Mouse (Mus musculus) erythroblast, embryonic 14.5 days (primary cell): Measurements from ENCODE around the gene Lysmd1. TPM values are rescaled to one million over a fixed set of nuclear protein-coding genes. Genes with fewer than 3 reads are reported as not detected.
"Not testable (repeated sequence)": the region's sequence is repeated elsewhere in the genome, so short reads cannot be mapped to it uniquely, and the experiment has no call there.

ENCODE experiments used
- H3K27me3 ChIP-seq: 2 replicates; pipeline ENCODE4 v1.6.1; 2012; ENCODE audit warnings: inconsistent platforms; ENCODE audit not compliant: control insufficient read depth
- H3K36me3 ChIP-seq: 2 replicates; pipeline ENCODE4 v1.6.1; 2012; ENCODE audit warnings: mild to moderate bottlenecking, inconsistent platforms; ENCODE audit not compliant: control insufficient read depth
- H3K4me1 ChIP-seq: 2 replicates; pipeline ENCODE4 v1.6.1; 2012; ENCODE audit warnings: inconsistent platforms; ENCODE audit not compliant: control insufficient read depth
- H3K4me3 ChIP-seq: replicated peaks from 2 replicates; pipeline ENCODE3; 2012; ENCODE audit warnings: moderate library complexity, mild to moderate bottlenecking, inconsistent platforms
- H3K9me3 ChIP-seq: 2 replicates; pipeline ENCODE4 v1.6.1; 2012; ENCODE audit warnings: low read length, inconsistent platforms, mixed read lengths; ENCODE audit not compliant: control insufficient read depth
- GATA1 ChIP-seq: IDR thresholded peaks from 2 replicates; pipeline ENCODE4 v1.6.1; 2012; ENCODE audit warnings: low read length, inconsistent platforms, mixed read lengths
- TAL1 ChIP-seq: IDR thresholded peaks from 3 replicates; pipeline ENCODE4 v1.6.1; 2012; ENCODE audit warnings: low read length, inconsistent platforms, mixed read lengths
- polyA plus RNA-seq: library from polyadenylated mRNA; stranded (reverse); fragments of >175 nt; gene quantifications from 2 replicates; pipeline ENCODE4 v1.2.3, GENCODE M21; 2012

The Lysmd1 gene
- polyA plus RNA-seq, 1 experiment, result 0.90 TPM

- Histone ChIP-seq H3K36me3 (peaks cover 24% of the 10 kb centered on the region), H3K4me3 (peak overlapping the region; percentile 94), H3K4me1 (peaks cover 43% of the 10 kb centered on the region), H3K9me3 (no peaks in the 10 kb centered on the region), H3K27me3 (no peaks in the 10 kb centered on the region)
- no peak for TF ChIP-seq GATA1
- no peak for TF ChIP-seq TAL1
These were observed 21.1 kb upstream of the Lysmd1 start for GRCm38 (mm10) chr3:95112760-95113159.

- peaks cover 2% of the 10 kb centered on the region; the same call in 1 of the 2 replicates for H3K4me1 ChIP-seq
- H3K36me3 ChIP-seq, result peaks cover 69% of the 10 kb centered on the region
- TF ChIP-seq TAL1, result no peak
- no peak for TF ChIP-seq GATA1
- H3K4me3 ChIP-seq, result no peak overlapping the region
- H3K27me3 ChIP-seq, result no peaks in the 10 kb centered on the region
- no peaks in the 10 kb centered on the region for H3K9me3 ChIP-seq
These were observed 16.1 kb upstream of the Lysmd1 start for GRCm38 (mm10) chr3:95117751-95118150.

GRCm38 (mm10) chr3:95121580-95121979 is 12.3 kb upstream of the Lysmd1 start:
- Histone ChIP-seq H3K9me3 (no peaks in the 10 kb centered on the region), H3K4me3 (no peak overlapping the region), H3K36me3 (peaks cover 73% of the 10 kb centered on the region), H3K4me1 (no peaks in the 10 kb centered on the region), H3K27me3 (no peaks in the 10 kb centered on the region)
- TF ChIP-seq TAL1 (no peak), GATA1 (no peak)

GRCm38 (mm10) chr3:95124246-95124645 is 9.6 kb upstream of the Lysmd1 start, which contains the start of gene Tmod4:
Gene Tmod4 (plus strand): TSS chr3:95124476.
- H3K9me3 ChIP-seq, result no peaks in the 10 kb centered on the region
- TF ChIP-seq GATA1 (no peak), TAL1 (no peak)
- no peaks in the 10 kb centered on the region for H3K27me3 ChIP-seq
- H3K4me3 ChIP-seq, result no peak within 1 kb of the TSS
- H3K4me1 ChIP-seq, result no peaks in the 10 kb centered on the region
- H3K36me3 ChIP-seq, result peaks cover 74% of the 10 kb centered on the region

GRCm38 (mm10) chr3:95124972-95125371 is 8.9 kb upstream of the Lysmd1 start:
- Histone ChIP-seq H3K36me3 (peaks cover 74% of the 10 kb centered on the region), H3K4me1 (0 out of 2 replicates have a peak, but pooled peaks cover under 1% of the 10 kb centered on the region), H3K9me3 (no peaks in the 10 kb centered on the region), H3K4me3 (no peak overlapping the region), H3K27me3 (no peaks in the 10 kb centered on the region)
- TF ChIP-seq TAL1 (no peak), GATA1 (no peak)

GRCm38 (mm10) chr3:95129226-95129651 is 4.6 kb upstream of the Lysmd1 start:
- H3K4me1 ChIP-seq, result peaks cover 12% of the 10 kb centered on the region
- H3K27me3 ChIP-seq, result no peaks in the 10 kb centered on the region
- no peak for TF ChIP-seq GATA1
- no peak for TF ChIP-seq TAL1
- peaks cover 60% of the 10 kb centered on the region for H3K36me3 ChIP-seq
- H3K9me3 ChIP-seq, result peaks cover 3% of the 10 kb centered on the region; the same call in 1 of the 2 replicates
- no peak overlapping the region for H3K4me3 ChIP-seq

GRCm38 (mm10) chr3:95130081-95130480 is 3.8 kb upstream of the Lysmd1 start:
- TF ChIP-seq GATA1, result no peak
- TF ChIP-seq TAL1, result no peak
- Histone ChIP-seq H3K36me3 (peaks cover 54% of the 10 kb centered on the region), H3K4me3 (no peak overlapping the region), H3K27me3 (no peaks in the 10 kb centered on the region), H3K9me3 (peaks cover 3% of the 10 kb centered on the region; the same call in 1 of the 2 replicates), H3K4me1 (peaks cover 15% of the 10 kb centered on the region)

GRCm38 (mm10) chr3:95132389-95132788 is 1.5 kb upstream of the Lysmd1 start:
- Histone ChIP-seq H3K4me1 (peaks cover 32% of the 10 kb centered on the region), H3K36me3 (peaks cover 45% of the 10 kb centered on the region)
- not testable (repeated sequence) for H3K9me3 ChIP-seq, H3K27me3 ChIP-seq, H3K4me3 ChIP-seq

- no peak for TF ChIP-seq TAL1
- no peak for TF ChIP-seq GATA1
- Histone ChIP-seq H3K4me1 (peaks cover 32% of the 10 kb centered on the region), H3K36me3 (peaks cover 44% of the 10 kb centered on the region), H3K27me3 (no peaks in the 10 kb centered on the region), H3K9me3 (peaks cover 3% of the 10 kb centered on the region; the same call in 1 of the 2 replicates), H3K4me3 (peak overlapping the region; percentile 96)
These were observed 712 bp upstream of the Lysmd1 start for GRCm38 (mm10) chr3:95133176-95133575.

GRCm38 (mm10) chr3:95134133-95134532 is 245 bp downstream of the Lysmd1 start:
- Histone ChIP-seq H3K4me3 (peak overlapping the region; percentile 96), H3K4me1 (peaks cover 32% of the 10 kb centered on the region), H3K36me3 (peaks cover 36% of the 10 kb centered on the region)
- H3K27me3 ChIP-seq, H3K9me3 ChIP-seq: not testable (repeated sequence)

- Histone ChIP-seq H3K4me3 (peak overlapping the region; percentile 66), H3K27me3 (no peaks in the 10 kb centered on the region), H3K9me3 (peaks cover 3% of the 10 kb centered on the region; the same call in 1 of the 2 replicates), H3K4me1 (peaks cover 34% of the 10 kb centered on the region), H3K36me3 (peaks cover 35% of the 10 kb centered on the region)
- TF ChIP-seq TAL1 (no peak), GATA1 (no peak)
These were observed 1.1 kb downstream of the Lysmd1 start for GRCm38 (mm10) chr3:95135023-95135422.
